Mouse (Mus musculus): ENCODE results near the gene Tns3.
A peak's percentile ranks its signal among the peaks of the same experiment; 100 is the strongest.

Gene Tns3

GRCm38 (mm10) chr11:8651448-8652035 lies 12.8 kb downstream of the Tns3 start:
- DNase-seq (ENCODE audit: low spot score) = no peak

GRCm38 (mm10) chr11:8645609-8646008 lies 18.7 kb downstream of the Tns3 start:
- no peak for DNase-seq (ENCODE audit: low spot score)

- no peak for DNase-seq (ENCODE audit: low spot score)
Measured at GRCm38 (mm10) chr11:8644272-8644671, 20.1 kb downstream of the Tns3 start.

- DNase-seq (ENCODE audit: low spot score) = no peak
Measured at GRCm38 (mm10) chr11:8641634-8642277, 22.6 kb downstream of the Tns3 start.

- DNase-seq (ENCODE audit: low spot score) = no peak
Measured at GRCm38 (mm10) chr11:8639726-8640125, 24.6 kb downstream of the Tns3 start.

GRCm38 (mm10) chr11:8639007-8639718 lies 25.2 kb downstream of the Tns3 start:
- peak; percentile 72 for DNase-seq (ENCODE audit: low spot score)

GRCm38 (mm10) chr11:8637469-8638447 lies 26.6 kb downstream of the Tns3 start:
- DNase-seq (ENCODE audit: low spot score) = no peak

- DNase-seq (ENCODE audit: low spot score) = no peak
Measured at GRCm38 (mm10) chr11:8636680-8637079, 27.7 kb downstream of the Tns3 start.

GRCm38 (mm10) chr11:8635778-8636177 lies 28.6 kb downstream of the Tns3 start:
- DNase-seq (ENCODE audit: low spot score) = no peak

- DNase-seq (ENCODE audit: low spot score) = no peak
Measured at GRCm38 (mm10) chr11:8634728-8635410, 29.5 kb downstream of the Tns3 start.

GRCm38 (mm10) chr11:8632163-8632562 lies 32.2 kb downstream of the Tns3 start:
- DNase-seq (ENCODE audit: low spot score) = no peak

- no peak for DNase-seq (ENCODE audit: low spot score)
Measured at GRCm38 (mm10) chr11:8629862-8630390, 34.4 kb downstream of the Tns3 start.

- DNase-seq (ENCODE audit: low spot score) = no peak
Measured at GRCm38 (mm10) chr11:8629326-8629725, 35.0 kb downstream of the Tns3 start.

GRCm38 (mm10) chr11:8628846-8629253 lies 35.5 kb downstream of the Tns3 start:
- no peak for DNase-seq (ENCODE audit: low spot score)

GRCm38 (mm10) chr11:8627156-8627555 lies 37.2 kb downstream of the Tns3 start:
- no peak for DNase-seq (ENCODE audit: low spot score)

- no peak for DNase-seq (ENCODE audit: low spot score)
Measured at GRCm38 (mm10) chr11:8626715-8627114, 37.6 kb downstream of the Tns3 start.

GRCm38 (mm10) chr11:8625915-8626604 lies 38.3 kb downstream of the Tns3 start:
- DNase-seq (ENCODE audit: low spot score) = no peak

- peak; percentile 64 for DNase-seq (ENCODE audit: low spot score)
Measured at GRCm38 (mm10) chr11:8625451-8625850, 38.9 kb downstream of the Tns3 start.

GRCm38 (mm10) chr11:8624179-8624886 lies 40.0 kb downstream of the Tns3 start:
- DNase-seq (ENCODE audit: low spot score) = peak; percentile 72

- no peak for DNase-seq (ENCODE audit: low spot score)
Measured at GRCm38 (mm10) chr11:8623852-8624178, 40.5 kb downstream of the Tns3 start.

All from testis, postnatal 10 days (tissue).